Mouse (Mus musculus) forebrain, embryonic 16.5 days (tissue): ENCODE measurements around the gene Lysmd2. TPM values are rescaled to one million over a fixed set of nuclear protein-coding genes. Genes with fewer than 3 reads are reported as not detected.
"Not testable (repeated sequence)": the region's sequence is repeated elsewhere in the genome, so short reads cannot be mapped to it uniquely, and the experiment has no call there.

Experiments
- ATAC-seq: fragments of 200-750 bp; cut with Nextera tagmentation; 2 replicates; pipeline ENCODE4 v1.8.0; 2017; ENCODE audit warnings: mild to moderate bottlenecking, moderate library complexity
- H3K27ac ChIP-seq: fragments of 300-500 bp; sonication (generic); 2 replicates; pipeline ENCODE4 v1.5.1; 2014; ENCODE audit warnings: low read length, control low read depth
- H3K27me3 ChIP-seq: fragments of 300-500 bp; sonication (generic); replicated peaks from 2 replicates; pipeline ENCODE4 v1.6.1; 2014; ENCODE audit warnings: low read length; ENCODE audit not compliant: control insufficient read depth, insufficient read depth
- H3K36me3 ChIP-seq: fragments of 300-500 bp; sonication (generic); 2 replicates; pipeline ENCODE4 v1.6.1; 2014; ENCODE audit not compliant: control insufficient read depth, insufficient read depth
- H3K4me1 ChIP-seq: fragments of 300-500 bp; sonication (generic); replicated peaks from 2 replicates; pipeline ENCODE4 v1.6.1; 2014; ENCODE audit warnings: low read length; ENCODE audit not compliant: control insufficient read depth, insufficient read depth
- H3K4me2 ChIP-seq: fragments of 300-500 bp; sonication (generic); 2 replicates; pipeline ENCODE4 v1.6.1; 2014; ENCODE audit warnings: mild to moderate bottlenecking, low read length, control low read depth
- H3K4me3 ChIP-seq: fragments of 300-500 bp; sonication (generic); replicated peaks from 2 replicates; pipeline ENCODE4 v1.5.1; 2014; ENCODE audit warnings: mild to moderate bottlenecking, low read length, control low read depth
- H3K9ac ChIP-seq: fragments of 300-500 bp; sonication (generic); replicated peaks from 2 replicates; pipeline ENCODE4 v1.6.1; 2014; ENCODE audit warnings: low read depth, low read length, control low read depth
- H3K9me3 ChIP-seq: fragments of 300-500 bp; sonication (generic); 2 replicates; pipeline ENCODE4 v1.6.1; 2016; ENCODE audit warnings: low read length; ENCODE audit not compliant: control insufficient read depth
- WGBS: fragments of 180-500 bp; shearing (Covaris S2); extraction: QIAGEN DNeasy Blood & Tissue Kit; methylation state at CpG from one replicate; pipeline ENCODE4 v1.1.7; 2014; 5-methylcytosine and 5-hydroxymethylcytosine counted together
- polyA plus RNA-seq: library from polyadenylated mRNA; unstranded; fragments of >200 nt; fragmentation: Nextera tagmentation; extraction: Ambion mirVana; gene quantifications from 2 replicates; pipeline ENCODE4 v1.2.1, GENCODE M21; 2015

The Lysmd2 gene
- polyA plus RNA-seq, 1 experiment from 2014 or later = 26.7 TPM

DNA sequence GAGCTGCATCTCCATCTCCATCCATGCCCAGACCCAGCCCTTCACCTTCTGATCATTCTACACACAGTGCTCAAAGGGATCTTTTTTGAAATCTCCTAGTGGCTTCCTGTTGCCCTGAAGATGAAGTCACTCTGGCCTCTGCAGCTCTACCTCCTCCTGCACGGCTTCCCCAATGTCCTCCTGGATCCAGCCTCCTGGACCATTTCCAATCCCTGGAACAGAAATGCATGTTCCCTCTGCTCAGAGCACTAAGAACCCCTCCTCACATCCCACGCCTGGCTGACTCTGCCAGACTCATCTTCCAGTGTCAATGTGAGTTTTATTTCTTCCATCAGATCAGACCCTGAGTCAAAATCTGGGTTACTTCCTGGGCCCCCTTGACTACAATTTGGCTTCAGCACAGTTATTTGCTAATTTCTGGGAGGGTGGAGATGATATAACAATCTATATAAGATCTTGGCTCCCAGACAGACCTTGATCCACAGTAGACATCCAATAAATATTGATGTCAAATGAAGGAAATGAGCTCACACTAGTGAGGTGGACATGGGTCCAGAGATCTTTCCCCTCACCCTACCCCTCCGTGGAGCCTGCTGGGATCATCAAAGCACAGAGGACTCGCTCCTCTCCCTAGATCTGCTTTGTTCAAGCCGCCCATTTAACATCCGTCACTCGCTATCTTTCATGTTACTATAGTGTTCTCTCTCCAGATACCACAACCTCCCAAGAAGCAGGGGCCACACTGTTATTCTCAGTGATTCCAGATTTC lies 25.2 kb upstream of the Lysmd2 start:
- no peak for ATAC-seq
- H3K27me3 ChIP-seq = no peaks in the 10 kb centered on the region
- WGBS = 74% methylated on average over 7 of the region's 7 CpGs
- peaks cover 12% of the 10 kb centered on the region for H3K4me1 ChIP-seq
- H3K9me3 ChIP-seq = peaks cover 3% of the 10 kb centered on the region; the same call in 1 of the 2 replicates
- H3K36me3 ChIP-seq = peaks cover 8% of the 10 kb centered on the region
- H3K4me3 ChIP-seq = no peak overlapping the region
- no peak overlapping the region for H3K4me2 ChIP-seq
- no peak overlapping the region for H3K9ac ChIP-seq
- H3K27ac ChIP-seq = no peak overlapping the region

DNA sequence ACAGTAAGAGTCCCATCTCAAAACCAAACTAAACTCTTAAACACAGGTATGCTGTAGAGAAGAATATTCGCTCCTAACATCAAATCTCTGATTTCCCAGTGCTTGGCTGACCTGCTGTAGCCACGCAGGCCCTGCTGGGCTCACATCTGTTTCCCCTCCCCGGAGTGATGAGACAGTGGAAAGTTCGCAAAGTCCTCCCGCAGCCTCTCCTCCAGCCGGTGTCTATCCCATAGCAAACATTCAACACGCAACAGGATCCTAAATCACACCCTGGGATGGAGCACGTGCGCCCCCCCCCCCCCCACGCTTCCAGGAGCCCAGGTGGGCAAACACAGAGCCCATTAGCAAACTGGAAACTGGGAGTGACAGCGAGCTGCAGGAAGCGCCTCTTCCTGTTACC lies 24.0 kb upstream of the Lysmd2 start:
- no peak for ATAC-seq
- peaks cover 6% of the 10 kb centered on the region for H3K36me3 ChIP-seq
- WGBS = 72% methylated on average over 12 of the region's 12 CpGs

DNA sequence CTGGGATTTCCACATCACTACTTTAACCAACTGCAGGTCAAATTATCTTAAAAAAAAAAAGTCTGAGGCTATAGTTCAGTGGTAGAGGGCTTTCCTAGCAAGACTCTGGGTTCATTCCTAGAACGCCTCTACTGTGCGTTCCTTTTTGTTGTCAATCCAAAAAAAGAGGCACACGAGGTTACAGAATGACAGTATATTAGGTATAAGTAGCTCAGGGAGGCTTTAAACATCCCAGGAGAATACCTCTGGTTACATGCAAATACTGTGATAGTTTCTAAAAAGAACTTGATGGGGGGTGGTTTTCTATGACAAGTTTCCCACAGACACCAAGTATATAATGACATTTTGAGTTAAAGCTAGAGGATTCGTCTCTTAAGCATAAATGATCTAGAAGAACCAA lies 18.0 kb upstream of the Lysmd2 start:
- Histone ChIP-seq H3K9ac (no peak overlapping the region), H3K4me1 (peaks cover 12% of the 10 kb centered on the region), H3K27me3 (no peaks in the 10 kb centered on the region), H3K36me3 (peaks cover 6% of the 10 kb centered on the region), H3K27ac (no peak overlapping the region), H3K4me2 (no peak overlapping the region), H3K9me3 (peaks cover 3% of the 10 kb centered on the region; the same call in 1 of the 2 replicates), H3K4me3 (no peak overlapping the region)
- ATAC-seq = no peak
- WGBS = 91% methylated on average over 4 of the region's 4 CpGs

More for the DNA sequence above, 24.0 kb upstream of the Lysmd2 start:
- Histone ChIP-seq H3K4me1 (peaks cover 12% of the 10 kb centered on the region), H3K4me3 (no peak overlapping the region), H3K4me2 (no peak overlapping the region), H3K27me3 (no peaks in the 10 kb centered on the region), H3K9me3 (peaks cover 3% of the 10 kb centered on the region; the same call in 1 of the 2 replicates), H3K27ac (no peak overlapping the region), H3K9ac (no peak overlapping the region)

DNA sequence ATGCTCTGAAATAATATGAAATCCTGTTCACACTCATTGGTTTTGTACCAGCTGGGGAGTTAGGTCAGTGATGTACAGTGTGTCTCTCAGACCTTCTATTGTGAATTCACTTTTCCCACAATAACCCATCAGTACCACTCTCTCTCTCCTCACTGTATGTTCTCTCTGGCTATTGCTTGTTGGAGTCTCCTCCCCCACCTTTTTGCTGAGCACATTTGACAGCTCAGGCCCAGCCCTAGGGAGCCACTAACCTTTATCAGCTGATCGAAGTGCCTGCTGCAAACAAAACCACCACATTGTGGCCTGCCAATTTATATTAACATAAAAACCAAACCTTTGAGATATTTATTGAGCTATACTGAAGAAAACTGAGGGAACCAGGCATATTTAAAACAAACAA lies 16.0 kb upstream of the Lysmd2 start:
- H3K9me3 ChIP-seq = peaks cover 3% of the 10 kb centered on the region; the same call in 1 of the 2 replicates
- H3K4me1 ChIP-seq = peaks cover 12% of the 10 kb centered on the region
- H3K4me2 ChIP-seq = peak overlapping the region; percentile 68
- H3K9ac ChIP-seq = peak overlapping the region; percentile 92
- WGBS = 15% methylated on average over 1 of the region's 1 CpGs
- H3K36me3 ChIP-seq = peaks cover 3% of the 10 kb centered on the region
- H3K27ac ChIP-seq = no peak overlapping the region
- ATAC-seq = peak; percentile 17; the same call in 1 of the 2 replicates
- peak overlapping the region; percentile 96 for H3K4me3 ChIP-seq
- H3K27me3 ChIP-seq = no peaks in the 10 kb centered on the region

DNA sequence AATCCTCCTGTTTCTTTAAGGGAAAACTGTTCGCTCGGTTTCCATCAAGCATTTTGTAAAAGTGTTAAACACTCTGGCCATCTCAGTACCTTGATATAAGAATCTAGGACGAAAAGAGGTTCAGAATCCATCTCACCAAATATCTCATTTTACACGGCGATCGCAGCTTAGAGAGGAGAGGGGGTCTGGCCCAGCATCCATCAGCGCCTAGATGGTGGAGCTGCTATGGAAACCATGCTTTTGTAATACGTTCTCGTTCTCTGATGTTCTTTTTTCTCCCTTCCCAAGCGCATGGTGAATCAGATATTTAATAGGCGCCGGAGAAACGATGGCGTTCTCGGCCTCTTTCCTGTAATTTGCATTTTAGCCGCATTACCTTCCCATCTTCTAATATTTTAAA lies 15.6 kb upstream of the Lysmd2 start:
- peak; percentile 39 for ATAC-seq
- peak overlapping the region; percentile 68 for H3K4me2 ChIP-seq
- H3K27ac ChIP-seq = peak overlapping the region; percentile 90
- H3K9ac ChIP-seq = peak overlapping the region; percentile 92
- no peaks in the 10 kb centered on the region for H3K36me3 ChIP-seq
- H3K27me3 ChIP-seq = no peaks in the 10 kb centered on the region
- H3K4me1 ChIP-seq = peaks cover 12% of the 10 kb centered on the region
- no peaks in the 10 kb centered on the region for H3K9me3 ChIP-seq
- H3K4me3 ChIP-seq = peak overlapping the region; percentile 96
- 7% methylated on average over 16 of the region's 16 CpGs for WGBS

DNA sequence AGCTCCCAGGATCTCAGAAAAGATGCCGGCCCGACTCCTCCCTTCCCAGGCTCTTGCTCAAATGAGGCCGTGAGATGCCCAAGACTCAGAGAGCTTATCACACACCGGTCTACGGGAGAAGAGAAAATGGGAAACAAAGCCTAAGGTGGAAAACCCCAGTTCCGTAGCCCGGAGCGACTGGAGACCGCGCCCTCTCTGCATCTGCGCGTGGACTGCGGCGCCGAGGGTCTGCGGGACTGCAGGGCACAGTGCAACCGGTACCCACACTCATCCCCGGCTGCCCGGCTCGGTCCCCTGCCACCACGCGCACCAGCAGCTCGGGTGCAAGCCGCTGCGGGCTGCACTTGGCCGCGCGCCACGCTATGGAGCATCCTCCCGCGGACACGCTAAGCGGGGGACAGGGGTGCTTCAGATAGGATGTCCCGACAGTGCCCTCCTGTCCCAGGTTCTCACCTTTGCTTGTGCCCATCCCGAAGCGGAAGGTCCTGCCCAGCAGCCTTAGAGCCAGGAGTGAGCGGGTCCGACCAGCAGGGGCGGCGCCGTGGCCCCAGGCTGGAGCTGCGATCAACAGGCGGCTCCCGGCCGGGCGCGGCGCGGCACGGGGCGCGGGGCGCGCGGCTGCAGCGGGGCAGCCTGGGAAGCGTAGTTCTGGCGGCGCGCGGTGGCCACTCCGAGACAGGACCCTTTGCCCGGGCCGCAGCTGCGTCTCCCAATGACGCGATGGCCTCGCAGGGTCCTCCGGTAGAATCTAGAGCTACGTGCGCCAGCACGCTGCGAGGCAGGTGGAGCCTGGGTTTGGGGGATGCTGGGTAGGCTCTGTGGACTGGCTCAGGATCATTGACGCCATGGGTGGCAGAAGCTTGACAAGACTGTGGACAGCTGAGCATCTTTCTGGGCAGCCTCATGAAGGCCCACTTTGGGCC lies 14.7 kb upstream of the Lysmd2 start, which contains the start of gene Tmod2:
TSS of gene Tmod2 (minus strand) at position 755 of the 923 bp plus-strand sequence.
- Histone ChIP-seq H3K9ac (peak within 1 kb of the TSS; percentile 92), H3K27me3 (no peaks in the 10 kb centered on the region), H3K4me2 (peak within 1 kb of the TSS; percentile 68), H3K27ac (peak within 1 kb of the TSS; percentile 90), H3K9me3 (no peaks in the 10 kb centered on the region), H3K36me3 (no peaks in the 10 kb centered on the region), H3K4me1 (peaks cover 12% of the 10 kb centered on the region), H3K4me3 (peak within 1 kb of the TSS; percentile 96)
- WGBS = under 1% methylated on average over 74 of the region's 74 CpGs
- ATAC-seq = peak; percentile 87

DNA sequence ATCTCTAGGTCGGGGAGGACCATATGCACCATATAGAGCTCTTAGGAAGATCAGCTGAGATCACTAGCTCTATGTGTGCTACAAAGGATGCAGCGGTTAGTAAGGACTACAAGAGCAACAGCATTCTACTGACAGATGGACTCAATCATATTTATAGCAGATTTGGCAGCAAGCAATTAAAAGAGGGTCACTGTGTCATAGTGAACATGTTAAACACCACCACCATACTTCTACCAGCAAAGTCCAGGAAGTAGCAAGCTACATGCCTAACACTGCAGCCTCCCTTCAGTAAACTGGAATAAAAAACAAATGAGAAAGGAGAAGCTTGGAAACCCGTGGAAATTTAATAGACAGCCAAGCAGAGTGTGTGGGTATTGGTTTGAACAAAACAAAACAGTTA lies 9.0 kb upstream of the Lysmd2 start:
- Histone ChIP-seq H3K9ac (no peak overlapping the region), H3K4me2 (no peak overlapping the region), H3K27me3 (no peaks in the 10 kb centered on the region), H3K4me1 (peaks cover under 1% of the 10 kb centered on the region; the same call in 1 of the 2 replicates), H3K36me3 (no peaks in the 10 kb centered on the region), H3K9me3 (no peaks in the 10 kb centered on the region), H3K4me3 (no peak overlapping the region), H3K27ac (no peak overlapping the region)
- 67% methylated on average over 3 of the region's 3 CpGs for WGBS
- no peak for ATAC-seq

DNA sequence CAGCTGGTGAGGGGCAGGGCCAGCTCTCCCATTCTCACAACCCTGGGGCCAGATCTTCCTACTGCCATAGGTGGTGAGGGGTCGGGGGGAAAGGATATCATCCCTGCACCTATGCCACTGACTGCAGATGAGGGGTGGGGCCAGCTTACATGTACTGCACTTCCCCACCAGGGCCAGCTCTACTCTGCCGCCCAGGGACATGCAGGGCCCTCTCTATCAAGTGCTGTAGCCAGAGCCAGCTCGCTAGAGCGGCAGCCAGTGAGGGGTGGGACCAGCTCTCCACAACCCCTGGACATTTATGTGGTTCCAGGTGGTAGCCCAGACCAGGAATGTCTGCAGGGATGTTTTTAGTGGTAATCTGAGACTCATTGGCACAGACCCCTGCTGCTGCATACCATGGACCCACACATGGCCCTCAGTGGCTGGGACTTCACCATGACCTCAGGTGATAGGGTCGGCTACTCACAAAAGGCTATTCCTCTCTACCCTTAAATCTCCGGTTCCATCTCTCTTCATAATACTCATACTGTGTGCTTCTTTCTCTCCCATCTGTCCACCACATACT lies 6.6 kb upstream of the Lysmd2 start:
- H3K27me3 ChIP-seq = no peaks in the 10 kb centered on the region
- H3K4me1 ChIP-seq = no peaks in the 10 kb centered on the region
- no peak overlapping the region for H3K4me2 ChIP-seq
- no peak for ATAC-seq
- no peak overlapping the region for H3K4me3 ChIP-seq
- no peaks in the 10 kb centered on the region for H3K9me3 ChIP-seq
- H3K27ac ChIP-seq = no peak overlapping the region
- no peak overlapping the region for H3K9ac ChIP-seq
- no peaks in the 10 kb centered on the region for H3K36me3 ChIP-seq
- WGBS = 92% methylated on average over 6 of the region's 6 CpGs

DNA sequence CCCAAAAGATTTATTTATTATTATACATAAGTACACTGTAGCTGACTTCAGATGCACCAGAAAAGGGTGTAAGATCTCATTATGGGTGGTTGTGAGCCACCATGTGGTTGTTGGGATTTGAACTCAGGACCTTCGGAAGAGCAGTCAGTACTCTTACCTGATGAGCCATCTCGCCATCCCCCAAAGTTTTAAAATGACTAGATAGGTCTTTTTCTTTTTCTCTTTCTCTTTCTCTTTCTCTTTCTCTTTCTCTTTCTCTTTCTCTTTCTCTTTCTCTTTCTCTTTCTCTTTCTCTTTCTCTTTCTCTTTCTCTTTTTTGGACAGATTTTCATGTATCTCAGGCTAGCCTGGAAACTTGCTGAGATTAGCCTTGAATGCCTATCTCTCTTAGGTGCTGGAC lies 5.8 kb upstream of the Lysmd2 start:
- 96% methylated on average over 2 of the region's 2 CpGs for WGBS
- not testable (repeated sequence) for H3K9ac ChIP-seq, H3K36me3 ChIP-seq, H3K27ac ChIP-seq, H3K4me3 ChIP-seq, H3K4me2 ChIP-seq, H3K27me3 ChIP-seq, H3K4me1 ChIP-seq, ATAC-seq, H3K9me3 ChIP-seq
